Mouse (Mus musculus) neural tube, embryonic 12.5 days (tissue): Measurements from ENCODE around the gene Nes. TPM values are rescaled to one million over a fixed set of nuclear protein-coding genes. Genes with fewer than 3 reads are reported as not detected.
A peak's percentile ranks its signal among the peaks of the same experiment; 100 is the strongest.

Experiments used
- ATAC-seq: fragments of 200-750 bp; cut with Nextera tagmentation; 2 replicates; pipeline ENCODE4 v1.8.0; 2017; ENCODE audit warnings: low read depth, mild to moderate bottlenecking, moderate TSS enrichment, moderate library complexity; ENCODE audit not compliant: low FRiP score
- H3K27ac ChIP-seq: fragments of 300-500 bp; sonication (generic); 2 replicates; pipeline ENCODE4 v1.5.1; 2016
- H3K27me3 ChIP-seq: fragments of 300-500 bp; sonication (generic); replicated peaks from 2 replicates; pipeline ENCODE4 v1.6.1; 2016; ENCODE audit warnings: mild to moderate bottlenecking
- H3K36me3 ChIP-seq: fragments of 300-500 bp; sonication (generic); 2 replicates; pipeline ENCODE4 v1.6.1; 2016; ENCODE audit warnings: mild to moderate bottlenecking
- H3K4me1 ChIP-seq: fragments of 300-500 bp; sonication (generic); 2 replicates; pipeline ENCODE4 v1.6.1; 2016
- H3K4me2 ChIP-seq: fragments of 300-500 bp; sonication (generic); replicated peaks from 2 replicates; pipeline ENCODE4 v1.6.1; 2016; ENCODE audit warnings: mild to moderate bottlenecking
- H3K4me3 ChIP-seq: fragments of 300-500 bp; sonication (generic); 2 replicates; pipeline ENCODE4 v1.5.1; 2016
- H3K9ac ChIP-seq: fragments of 300-500 bp; sonication (generic); 2 replicates; pipeline ENCODE4 v1.6.1; 2016; ENCODE audit warnings: mild to moderate bottlenecking
- H3K9me3 ChIP-seq: fragments of 300-500 bp; sonication (generic); 2 replicates; pipeline ENCODE4 v1.6.1; 2016; ENCODE audit warnings: mild to moderate bottlenecking
- WGBS: fragments of 180-500 bp; shearing (Covaris S2); methylation state at CpG from one replicate; pipeline ENCODE4 v1.1.7; 2016; 5-methylcytosine and 5-hydroxymethylcytosine counted together
- polyA plus RNA-seq: library from polyadenylated mRNA; unstranded; fragments of >200 nt; fragmentation: Nextera tagmentation; extraction: Ambion mirVana; gene quantifications from 2 replicates; pipeline ENCODE4 v1.2.1, GENCODE M21; 2016

The Nes gene
- polyA plus RNA-seq, 1 experiment from 2014 or later: 140 TPM

- no peak; the same call in 1 of the 2 replicates for ATAC-seq
- Histone ChIP-seq H3K4me2 (peak overlapping the region; percentile 0; the same call in 1 of the 2 replicates), H3K36me3 (no peaks in the 10 kb centered on the region), H3K27ac (no peak overlapping the region), H3K4me1 (peaks cover 22% of the 10 kb centered on the region), H3K27me3 (peaks cover 67% of the 10 kb centered on the region), H3K4me3 (0 out of 2 replicates have a peak overlapping the region, but pooled peaks have one; percentile 7), H3K9ac (no peak overlapping the region), H3K9me3 (0 out of 2 replicates have a peak, but pooled peaks cover 6% of the 10 kb centered on the region)
- WGBS: 7% methylated on average over 17 of the region's 17 CpGs
Measured at GRCm38 (mm10) chr3:88002291-88002976, 31.6 kb downstream of the Nes start.

GRCm38 (mm10) chr3:88005822-88006786 lies 35.2 kb downstream of the Nes start:
- ATAC-seq: no peak
- peaks cover 32% of the 10 kb centered on the region for H3K27me3 ChIP-seq
- H3K9me3 ChIP-seq: 0 out of 2 replicates have a peak, but pooled peaks cover 6% of the 10 kb centered on the region
- peaks cover 8% of the 10 kb centered on the region for H3K4me1 ChIP-seq
- 82% methylated on average over 18 of the region's 18 CpGs for WGBS
- H3K9ac ChIP-seq: no peak overlapping the region
- H3K4me2 ChIP-seq: no peak overlapping the region
- no peak overlapping the region for H3K27ac ChIP-seq
- H3K36me3 ChIP-seq: no peaks in the 10 kb centered on the region
- no peak overlapping the region for H3K4me3 ChIP-seq

GRCm38 (mm10) chr3:88010634-88011265 lies 39.9 kb downstream of the Nes start:
- H3K27ac ChIP-seq: no peak overlapping the region
- no peaks in the 10 kb centered on the region for H3K27me3 ChIP-seq
- H3K4me1 ChIP-seq: no peaks in the 10 kb centered on the region
- H3K9ac ChIP-seq: no peak overlapping the region
- H3K4me3 ChIP-seq: no peak overlapping the region
- no peak for ATAC-seq
- H3K4me2 ChIP-seq: no peak overlapping the region
- H3K9me3 ChIP-seq: 0 out of 2 replicates have a peak, but pooled peaks cover 6% of the 10 kb centered on the region
- WGBS: 8% methylated on average over 6 of the region's 6 CpGs
- no peaks in the 10 kb centered on the region for H3K36me3 ChIP-seq

- peak overlapping the region; percentile 52 for H3K4me3 ChIP-seq
- 1% methylated on average over 66 of the region's 66 CpGs for WGBS
Measured at GRCm38 (mm10) chr3:88022322-88023191, 51.7 kb downstream of the Nes start.

GRCm38 (mm10) chr3:88023192-88024074 lies 52.6 kb downstream of the Nes start:
- under 1% methylated on average over 81 of the region's 81 CpGs for WGBS
- H3K36me3 ChIP-seq: no peaks in the 10 kb centered on the region
- peak overlapping the region; percentile 52 for H3K4me3 ChIP-seq
- peaks cover 19% of the 10 kb centered on the region for H3K4me1 ChIP-seq
- H3K27ac ChIP-seq: no peak overlapping the region
- peak overlapping the region; percentile 99 for H3K4me2 ChIP-seq
- peak; percentile 72 for ATAC-seq
- no peaks in the 10 kb centered on the region; the same call in 1 of the 2 replicates for H3K9me3 ChIP-seq
- H3K27me3 ChIP-seq: peaks cover 73% of the 10 kb centered on the region
- peak overlapping the region; percentile 53; the same call in 1 of the 2 replicates for H3K9ac ChIP-seq

More at GRCm38 (mm10) chr3:88022322-88023191, 51.7 kb downstream of the Nes start:
- ATAC-seq: peak; percentile 87
- no peak overlapping the region for H3K27ac ChIP-seq
- peaks cover 19% of the 10 kb centered on the region for H3K4me1 ChIP-seq
- H3K36me3 ChIP-seq: no peaks in the 10 kb centered on the region
- no peaks in the 10 kb centered on the region for H3K9me3 ChIP-seq
- peak overlapping the region; percentile 53 for H3K9ac ChIP-seq
- H3K27me3 ChIP-seq: peaks cover 75% of the 10 kb centered on the region
- peak overlapping the region; percentile 99 for H3K4me2 ChIP-seq

GRCm38 (mm10) chr3:88026823-88027222 lies 55.9 kb downstream of the Nes start:
- Histone ChIP-seq H3K4me3 (no peak overlapping the region), H3K27me3 (peaks cover 68% of the 10 kb centered on the region), H3K9ac (no peak overlapping the region)

GRCm38 (mm10) chr3:88027434-88028186 lies 56.7 kb downstream of the Nes start, which contains the start of gene Hapln2:
TSS of gene Hapln2 (minus strand) at chr3:88027583.
- 39% methylated on average over 5 of the region's 5 CpGs for WGBS
- H3K4me3 ChIP-seq: no peak within 1 kb of the TSS
- H3K36me3 ChIP-seq: no peaks in the 10 kb centered on the region
- H3K9me3 ChIP-seq: no peaks in the 10 kb centered on the region; the same call in 1 of the 2 replicates
- no peak within 1 kb of the TSS for H3K4me2 ChIP-seq
- peaks cover 60% of the 10 kb centered on the region for H3K27me3 ChIP-seq
- H3K4me1 ChIP-seq: peaks cover 13% of the 10 kb centered on the region
- H3K9ac ChIP-seq: no peak within 1 kb of the TSS
- H3K27ac ChIP-seq: no peak within 1 kb of the TSS
- no peak for ATAC-seq

More at GRCm38 (mm10) chr3:88026823-88027222, 55.9 kb downstream of the Nes start:
- H3K36me3 ChIP-seq: no peaks in the 10 kb centered on the region
- peaks cover 19% of the 10 kb centered on the region for H3K4me1 ChIP-seq
- ATAC-seq: no peak
- 64% methylated on average over 7 of the region's 7 CpGs for WGBS
- H3K4me2 ChIP-seq: no peak overlapping the region
- no peaks in the 10 kb centered on the region; the same call in 1 of the 2 replicates for H3K9me3 ChIP-seq
- no peak overlapping the region for H3K27ac ChIP-seq

Other genes with a start within 250 kb of the Nes start
- gene Lrrc71, start 222.5 kb upstream of the Nes start, polyA plus RNA-seq: 0.33 and 0.53 TPM in 2 replicates
- 93.8 and 141 TPM in 2 replicates for gene Ntrk1, start 175.9 kb upstream of the Nes start, polyA plus RNA-seq
- gene Insrr, start 174.1 kb upstream of the Nes start, polyA plus RNA-seq: 1.4 and 1.9 TPM in 2 replicates
- gene Pear1, start 146.8 kb upstream of the Nes start, polyA plus RNA-seq: 11.7 and 12.4 TPM in 2 replicates
- not detected in 2 replicates for gene Sh2d2a, start 124.3 kb upstream of the Nes start, polyA plus RNA-seq
- 14.3 and 15.4 TPM in 2 replicates for gene Prcc, start 85.5 kb upstream of the Nes start, polyA plus RNA-seq
- gene Hdgf, start 64.8 kb upstream of the Nes start, polyA plus RNA-seq: 225 and 233 TPM in 2 replicates
- 78.4 and 81.7 TPM in 2 replicates for gene Mrpl24, start 51.6 kb upstream of the Nes start, polyA plus RNA-seq
- gene Isg20l2, start 40.8 kb upstream of the Nes start, polyA plus RNA-seq: 60.7 and 64.1 TPM in 2 replicates
- gene Rrnad1, start 40.4 kb upstream of the Nes start, polyA plus RNA-seq: 22.2 TPM in 2 replicates
- 372 and 405 TPM in 2 replicates for gene Crabp2, start 22.4 kb upstream of the Nes start, polyA plus RNA-seq
- gene Bcan, start 29.2 kb downstream of the Nes start, polyA plus RNA-seq: 2.4 and 4.1 TPM in 2 replicates
- gene Hapln2, start 56.5 kb downstream of the Nes start, polyA plus RNA-seq: 0.24 and 0.60 TPM in 2 replicates
- gene Gpatch4, start 72.0 kb downstream of the Nes start, polyA plus RNA-seq: 28.9 and 29.1 TPM in 2 replicates
- gene Naxe, start 87.4 kb downstream of the Nes start, polyA plus RNA-seq: 129 and 141 TPM in 2 replicates
- not detected in 2 replicates for gene Ttc24, start 107.2 kb downstream of the Nes start, polyA plus RNA-seq
- gene Iqgap3, start 110.9 kb downstream of the Nes start, polyA plus RNA-seq: 14.1 and 14.3 TPM in 2 replicates
- 17.6 and 19.8 TPM in 2 replicates for gene Mef2d, start 171.3 kb downstream of the Nes start, polyA plus RNA-seq